Mouse (Mus musculus) heart, adult 2 months (tissue): ENCODE data around the gene Ear14. TPM values are rescaled to one million over a fixed set of nuclear protein-coding genes. Genes with fewer than 3 reads are reported as not detected.
"Not testable (repeated sequence)": the region's sequence is repeated elsewhere in the genome, so short reads cannot be mapped to it uniquely, and the experiment has no call there.

Experiments
- DNase-seq, 2 experiments: peaks; one replicate each; pipeline ENCODE4 v3.0.0; 2021
- H3K27ac ChIP-seq: fragments of 200-600 bp; 2 replicates; pipeline ENCODE4 v1.8.1; 2022
- H3K27me3 ChIP-seq: fragments of 200-500 bp; 2 replicates; pipeline ENCODE4 v1.6.1; 2012; ENCODE audit warnings: mild to moderate bottlenecking, low read length, inconsistent platforms, mixed read lengths; ENCODE audit not compliant: control insufficient read depth, insufficient read depth
- H3K36me3 ChIP-seq: fragments of 200-500 bp; 2 replicates; pipeline ENCODE4 v1.6.1; 2012; ENCODE audit warnings: low read length, inconsistent platforms; ENCODE audit not compliant: control insufficient read depth, insufficient read depth
- H3K4me1 ChIP-seq: fragments of 200-500 bp; 2 replicates; pipeline ENCODE4 v1.6.1; 2011; ENCODE audit warnings: low read length; ENCODE audit not compliant: control insufficient read depth, insufficient read depth
- H3K4me3 ChIP-seq: fragments of 200-600 bp; 2 replicates; pipeline ENCODE4 v1.8.1; 2022
- H3K79me2 ChIP-seq: fragments of 200-500 bp; replicated peaks from 2 replicates; pipeline ENCODE4 v1.6.1; 2012; ENCODE audit warnings: mild to moderate bottlenecking, inconsistent platforms, low read length, moderate library complexity, mixed read lengths; ENCODE audit not compliant: control insufficient read depth, insufficient read depth
- H3K9ac ChIP-seq: fragments of 200-500 bp; 2 replicates; pipeline ENCODE4 v1.6.1; 2012; ENCODE audit warnings: low read depth, mild to moderate bottlenecking, control low read depth, inconsistent platforms, low read length, mixed read lengths
- CTCF ChIP-seq: fragments of 200-600 bp; IDR thresholded peaks from 2 replicates; pipeline ENCODE4 v1.8.1; 2022; ENCODE audit warnings: antibody characterized with exemption, mild to moderate bottlenecking, moderate library complexity
- EP300 ChIP-seq: fragments of 200-500 bp; IDR thresholded peaks from 2 replicates; pipeline ENCODE4 v1.6.1; 2011; ENCODE audit warnings: low read depth, low read length, control low read depth; ENCODE audit not compliant: insufficient read depth
- POLR2A ChIP-seq: fragments of 200-500 bp; IDR thresholded peaks from 2 replicates; pipeline ENCODE4 v1.6.1; 2011; ENCODE audit warnings: mild to moderate bottlenecking, low read depth, low read length, control low read depth; ENCODE audit not compliant: insufficient read depth
- WGBS: fragments of 180-500 bp; shearing (Covaris S2); methylation state at CpG from one replicate; pipeline ENCODE4 v1.1.7; 2018; 5-methylcytosine and 5-hydroxymethylcytosine counted together
- intact Hi-C: fragments of 180-260 bp; cut with DNase I; formaldehyde crosslinking; loops from one replicate; pipeline ENCODE4 v1.15.1; 2025
- polyA plus RNA-seq: library from polyadenylated mRNA; depleted of rRNA; stranded (reverse); fragments of >200 nt; gene quantifications from 2 replicates; pipeline ENCODE4 v1.2.3, GENCODE M21; 2012
- total RNA-seq, 2 experiments: library from RNA; stranded (reverse); gene quantifications; 2 replicates each; pipeline ENCODE4 v1.2.3; 2021

The Ear14 gene
- total and polyA plus RNA-seq, 3 experiments: not detected

DNA sequence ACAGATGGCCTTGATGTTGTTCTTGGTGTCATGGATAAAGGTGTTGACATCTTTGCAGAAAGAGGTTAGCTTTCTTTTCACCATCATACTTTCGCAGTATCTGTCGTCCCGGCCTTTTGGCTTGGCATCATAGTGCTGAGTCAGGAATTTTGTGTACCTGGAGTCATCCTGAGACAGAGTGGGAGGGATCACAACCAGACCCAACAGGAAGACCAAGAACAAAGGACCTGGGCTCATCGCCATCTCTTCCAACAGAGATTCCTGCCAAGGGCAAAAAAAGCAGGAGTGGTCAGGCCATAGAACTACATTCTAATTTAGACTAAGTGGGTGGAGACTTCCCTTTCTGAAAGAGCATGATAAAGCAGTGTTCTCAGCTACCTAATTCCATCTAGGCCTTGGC, 7.5 kb upstream of the Ear14 start:
- TF ChIP-seq EP300: no peak
- no peak for TF ChIP-seq POLR2A
- TF ChIP-seq CTCF: no peak
- DNase-seq: peak; percentile 47 to 73
- H3K4me1 ChIP-seq: peaks cover 2% of the 10 kb centered on the region
- no peak overlapping the region for H3K9ac ChIP-seq
- no peaks in the 10 kb centered on the region for H3K79me2 ChIP-seq
- H3K27ac ChIP-seq: peak overlapping the region; percentile 57
- no peak overlapping the region for H3K4me3 ChIP-seq
- no peaks in the 10 kb centered on the region for H3K27me3 ChIP-seq
- intact Hi-C loops: no loop called here
- no peaks in the 10 kb centered on the region for H3K36me3 ChIP-seq
- WGBS: 55% methylated on average over 4 of the region's 4 CpGs

DNA sequence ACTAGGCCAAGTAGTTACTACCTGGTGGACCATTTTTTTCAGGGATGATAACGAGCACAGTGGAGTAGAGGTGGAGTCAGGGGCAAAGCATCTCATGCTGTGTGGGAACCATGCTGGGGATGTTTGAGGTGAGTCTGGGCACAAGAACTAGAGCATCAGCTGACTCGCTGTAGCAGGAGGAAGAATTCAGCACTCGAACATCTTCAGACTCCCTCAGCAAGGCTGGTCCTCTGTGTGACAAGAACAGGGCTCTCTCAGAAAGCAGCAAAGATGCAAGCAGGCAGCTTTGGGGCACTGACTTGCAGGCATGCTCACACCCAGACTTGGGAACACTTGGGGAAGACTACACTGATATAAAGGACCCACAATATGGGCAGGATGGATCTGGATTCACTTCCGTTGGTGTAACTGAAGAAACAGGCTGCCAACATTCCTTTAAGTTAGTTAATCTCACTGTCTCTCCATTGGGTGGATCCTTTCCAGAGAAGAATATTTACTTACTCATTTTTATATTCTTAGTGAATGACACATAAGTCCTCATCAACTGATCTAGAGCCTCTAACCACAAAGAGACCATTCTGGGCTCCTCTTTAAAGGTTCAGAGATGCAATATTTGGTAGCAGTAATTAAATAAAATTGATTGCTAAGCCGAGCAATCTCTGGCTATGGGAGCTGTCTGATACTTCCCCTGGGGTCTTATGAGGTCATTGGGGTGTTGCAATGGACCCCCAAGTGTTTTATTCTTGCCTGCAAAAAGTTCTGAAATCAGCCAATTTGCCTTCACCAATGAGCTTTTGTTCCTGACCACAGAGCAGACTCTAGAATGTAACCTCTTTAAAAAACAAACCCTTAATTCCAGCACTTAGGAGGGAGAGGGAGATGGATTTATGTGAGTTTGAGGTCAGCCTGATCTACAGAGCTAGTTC, 3.8 kb upstream of the Ear14 start, which contains the start of gene Ang2:
TSS of gene Ang2 (minus strand) at position 51 of the 926 bp plus-strand sequence.
- H3K27ac ChIP-seq: no peak within 1 kb of the TSS
- H3K27me3 ChIP-seq: no peaks in the 10 kb centered on the region
- TF ChIP-seq POLR2A: no peak
- TF ChIP-seq EP300: no peak
- intact Hi-C loops: no loop called here
- no peak for DNase-seq
- no peak within 1 kb of the TSS for H3K4me3 ChIP-seq
- no peaks in the 10 kb centered on the region for H3K79me2 ChIP-seq
- H3K36me3 ChIP-seq: no peaks in the 10 kb centered on the region
- peaks cover 2% of the 10 kb centered on the region for H3K4me1 ChIP-seq
- H3K9ac ChIP-seq: no peak within 1 kb of the TSS
- WGBS: 80% methylated on average over 5 of the region's 5 CpGs

DNA sequence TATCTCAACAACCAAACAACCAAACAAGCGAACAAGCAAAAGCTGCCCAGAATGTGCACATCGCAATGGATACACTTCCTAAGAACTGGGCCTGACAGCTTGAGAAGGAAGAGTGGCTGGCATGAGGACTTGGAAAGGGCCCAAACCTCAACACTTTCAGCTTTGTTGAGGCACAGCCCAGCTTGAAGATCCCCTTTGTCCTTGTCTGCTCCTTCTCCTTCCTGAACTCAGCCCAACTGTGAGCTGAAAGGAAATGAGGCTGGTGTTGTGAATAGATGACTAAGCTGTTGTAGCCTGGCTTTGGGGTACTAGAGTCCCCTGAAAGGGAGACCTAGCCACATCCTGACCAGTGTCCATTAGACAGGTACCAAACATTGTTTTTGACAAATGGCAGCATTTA, 3.1 kb upstream of the Ear14 start:
- no peak overlapping the region for H3K4me3 ChIP-seq
- H3K4me1 ChIP-seq: peaks cover 2% of the 10 kb centered on the region
- H3K79me2 ChIP-seq: no peaks in the 10 kb centered on the region
- intact Hi-C loops: no loop called here
- no peak overlapping the region for H3K27ac ChIP-seq
- no peak overlapping the region for H3K9ac ChIP-seq
- H3K27me3 ChIP-seq: no peaks in the 10 kb centered on the region
- peak in 1 of 2 experiments; percentile 23 for DNase-seq
- 82% methylated on average over 2 of the region's 2 CpGs for WGBS
- no peaks in the 10 kb centered on the region for H3K36me3 ChIP-seq
- TF ChIP-seq POLR2A: no peak
- no peak for TF ChIP-seq CTCF
- TF ChIP-seq EP300: no peak

DNA sequence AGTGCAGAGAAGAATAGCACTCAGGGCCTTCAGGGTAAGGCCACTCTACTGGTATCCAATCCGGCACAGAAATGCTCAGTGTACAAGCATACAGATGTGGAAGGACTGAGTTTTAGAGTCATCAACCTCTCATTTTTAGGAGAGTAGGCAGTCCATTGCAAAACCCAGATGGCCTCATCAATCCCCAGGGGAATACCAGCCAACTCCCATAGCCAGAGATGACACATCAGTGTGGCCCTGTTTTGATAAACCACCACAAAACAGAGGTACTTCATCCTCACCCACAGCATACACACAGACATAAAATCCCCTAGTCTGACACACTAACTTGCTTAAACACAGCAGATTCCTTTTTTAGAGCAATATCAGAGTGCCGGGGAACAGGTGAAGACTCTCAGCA, 2.7 kb upstream of the Ear14 start:
- WGBS: 97% methylated on average over 2 of the region's 2 CpGs
- intact Hi-C loops: no loop called here
- TF ChIP-seq POLR2A: no peak
- no peak for TF ChIP-seq EP300
- TF ChIP-seq CTCF: no peak
- Histone ChIP-seq H3K27me3 (no peaks in the 10 kb centered on the region), H3K4me1 (peaks cover 2% of the 10 kb centered on the region), H3K79me2 (no peaks in the 10 kb centered on the region), H3K27ac (no peak overlapping the region), H3K9ac (no peak overlapping the region), H3K36me3 (no peaks in the 10 kb centered on the region), H3K4me3 (no peak overlapping the region)
- no peak for DNase-seq

DNA sequence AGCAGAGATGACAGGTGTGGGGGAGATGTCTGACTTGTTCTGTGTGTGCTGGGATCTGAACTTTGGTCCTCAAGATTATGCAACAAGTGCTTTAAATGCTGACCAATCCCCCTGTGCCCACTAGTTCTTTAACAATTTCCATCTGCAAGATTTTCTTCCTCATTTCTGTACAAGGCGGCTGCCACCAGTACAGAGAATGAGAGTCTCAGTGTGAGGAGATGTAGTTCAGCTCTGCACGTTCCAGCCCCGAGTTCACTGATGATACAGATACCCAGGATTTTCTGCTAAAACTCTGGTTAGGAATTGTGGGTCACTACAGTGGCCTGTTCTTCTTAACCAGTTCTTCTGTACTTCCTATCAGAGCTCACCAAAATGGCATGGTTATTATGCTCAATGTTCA, 16.9 kb downstream of the Ear14 start:
- H3K4me1 ChIP-seq, H3K36me3 ChIP-seq, H3K79me2 ChIP-seq, intact Hi-C loops, H3K27me3 ChIP-seq, H3K27ac ChIP-seq, H3K4me3 ChIP-seq, H3K9ac ChIP-seq, DNase-seq: not testable (repeated sequence)
- 84% methylated on average over 3 of the region's 3 CpGs for WGBS

DNA sequence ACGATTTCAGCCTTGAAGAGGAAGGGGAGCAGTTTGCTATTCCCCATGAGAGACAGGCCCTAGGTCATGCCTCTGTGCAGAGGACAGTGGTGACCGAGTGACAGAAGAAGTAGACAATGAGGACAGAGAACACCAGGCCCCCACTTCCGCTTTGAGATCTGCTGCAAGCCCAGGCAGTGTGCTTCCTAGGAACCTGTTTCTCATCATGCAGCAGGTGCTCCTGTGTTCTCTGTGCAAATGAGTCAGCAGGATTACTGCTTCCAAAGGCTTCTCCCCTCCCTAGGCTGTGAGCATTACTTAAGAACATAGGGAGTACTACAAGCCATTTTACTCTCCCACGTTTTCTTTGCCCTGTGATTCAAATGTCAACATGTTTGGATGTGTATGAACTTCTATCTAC, 26.5 kb downstream of the Ear14 start:
- H3K79me2 ChIP-seq, H3K4me1 ChIP-seq, H3K4me3 ChIP-seq, DNase-seq, H3K27ac ChIP-seq, H3K9ac ChIP-seq, H3K36me3 ChIP-seq, H3K27me3 ChIP-seq, intact Hi-C loops: not testable (repeated sequence)
- WGBS: 43% methylated on average over 4 of the region's 4 CpGs

DNA sequence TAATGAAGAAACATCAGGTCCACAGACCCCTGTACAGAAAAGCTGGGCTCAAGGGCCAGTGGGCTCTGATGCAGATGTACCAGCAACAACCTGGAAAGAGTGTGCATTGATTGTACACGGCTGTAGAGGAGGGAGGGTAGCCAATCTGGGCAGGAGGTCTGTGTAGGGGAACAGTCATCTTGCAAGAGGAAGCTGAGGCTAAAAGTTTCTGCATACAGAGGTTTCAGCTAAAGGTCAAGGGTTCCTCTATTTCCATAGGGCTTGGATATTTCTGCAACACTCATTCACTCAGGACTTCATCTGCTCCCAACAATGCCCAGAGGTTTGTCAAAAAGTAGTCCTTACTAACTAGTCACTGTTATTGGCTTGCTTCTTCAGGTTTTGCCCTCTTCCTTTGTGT, 34.3 kb downstream of the Ear14 start:
- H3K27ac ChIP-seq, H3K9ac ChIP-seq, H3K4me3 ChIP-seq, H3K79me2 ChIP-seq, DNase-seq, H3K36me3 ChIP-seq, intact Hi-C loops, H3K4me1 ChIP-seq, H3K27me3 ChIP-seq: not testable (repeated sequence)
- WGBS: 68% methylated on average over 1 of the region's 1 CpGs
